8 mouse cellular contexts compared by ENCODE assay signal in genomic region chr4:55364374-55364773, GRCm38 (mm10). TPM values are rescaled to one million over a fixed set of nuclear protein-coding genes. Genes with fewer than 3 reads are reported as not detected.
A peak's percentile ranks its signal among the peaks of the same experiment; 100 is the strongest.
DNase-seq lines count a peak whose midpoint lies in the region; ATAC-seq and TF ChIP-seq lines count a peak whose summit lies in the region.

No protein-coding gene starts in this region.

- no peaks in the 10 kb centered on the region for H3K27me3 ChIP-seq in lung, postnatal 0 days (replicated peaks; ENCODE audit: insufficient read depth, low read length)
- H3K27me3 ChIP-seq in liver, adult 2 months (ENCODE audit: control insufficient read depth, insufficient read depth, low read length): no peaks in the 10 kb centered on the region

- 91% methylated on average over 4 of the region's 4 CpGs for WGBS in lung, postnatal 0 days
- 90% methylated on average over 4 of the region's 4 CpGs for WGBS in liver, adult 2 months

- H3K4me2 ChIP-seq in lung, postnatal 0 days (replicated peaks; ENCODE audit: low read depth, low read length): no peak overlapping the region

- no peaks in the 10 kb centered on the region for H3K9me3 ChIP-seq in lung, postnatal 0 days (ENCODE audit: low read length)

- H3K27ac ChIP-seq in lung, postnatal 0 days (ENCODE audit: low read length): no peak overlapping the region
- no peak overlapping the region for H3K27ac ChIP-seq in liver, adult 2 months (replicated peaks; ENCODE audit: insufficient read depth, low read depth, low read length)

- peaks cover 29% of the 10 kb centered on the region for H3K79me2 ChIP-seq in liver, adult 2 months (ENCODE audit: control insufficient read depth, insufficient read depth, low read length)

- peak; percentile 64 for TF ChIP-seq CTCF in lung, postnatal 0 days (IDR thresholded peaks at IDR 0.05)
- 0 out of 2 replicates have a peak, but pooled peaks have one; percentile 5 for TF ChIP-seq CTCF in liver, adult 2 months (IDR thresholded peaks at IDR 0.05; ENCODE audit: low read depth, low read length)

- TF ChIP-seq EP300 in lung, postnatal 0 days (IDR thresholded peaks at IDR 0.05): no peak

- H3K36me3 ChIP-seq in lung, postnatal 0 days (ENCODE audit: insufficient read depth, low read length): no peaks in the 10 kb centered on the region; the same call in 1 of the 2 replicates
- H3K36me3 ChIP-seq in liver, adult 2 months (ENCODE audit: control insufficient read depth, insufficient read depth, low read length): peaks cover 17% of the 10 kb centered on the region

- no peak for TF ChIP-seq POLR2A in liver, adult 2 months (IDR thresholded peaks at IDR 0.05; ENCODE audit: extremely low read depth, insufficient read depth, low read length)

- no peaks in the 10 kb centered on the region for H3K4me1 ChIP-seq in lung, postnatal 0 days (ENCODE audit: insufficient read depth, low read depth, low read length)
- peaks cover 5% of the 10 kb centered on the region; the same call in 1 of the 2 replicates for H3K4me1 ChIP-seq in liver, adult 2 months (ENCODE audit: control insufficient read depth, insufficient read depth, low read length)

- no peak for ATAC-seq in lung, postnatal 0 days

- H3K4me3 ChIP-seq in lung, postnatal 0 days (ENCODE audit: low read depth, low read length): no peak overlapping the region
- H3K4me3 ChIP-seq in liver, adult 2 months (ENCODE audit: insufficient read depth, low read depth, low read length): no peak overlapping the region

- DNase-seq in adrenal gland, postnatal 14 days: peak; percentile 59
- no peak for DNase-seq in adrenal gland, adult 18-20 months (ENCODE audit: low spot score in 2 of 2)
- no peak for DNase-seq in lung, postnatal 0 days (ENCODE audit: low spot score)
- DNase-seq in lung, adult 18-20 months: no peak
- DNase-seq in liver, adult 2 months (ENCODE audit: extremely low read depth, low read depth, low spot score): peak; percentile 52
- peak; percentile 67 for DNase-seq in thymus, postnatal 14 days
- DNase-seq in left cerebral cortex, adult 18-20 months (ENCODE audit: low spot score in 2 of 2): no peak
- no peak for DNase-seq in urinary bladder, adult 18-20 months (ENCODE audit: low spot score in 2 of 2)

- no peak overlapping the region for H3K9ac ChIP-seq in lung, postnatal 0 days (replicated peaks; ENCODE audit: low read depth)
- H3K9ac ChIP-seq in liver, adult 2 months (ENCODE audit: low read depth, low read length): no peak overlapping the region

RNA-seq across cellular contexts. Expression of gene Rad23b, which starts 14.5 kb away (rescaled TPM):
- total RNA-seq in adrenal gland, postnatal 14 days (2021): 128 and 132 TPM in 2 replicates
- 100 to 1,000 TPM; 128 to 142 TPM for total RNA-seq in adrenal gland, adult 18-20 months (2021)
- polyA plus RNA-seq in lung, postnatal 0 days (2015; fragmentation: Nextera tagmentation; extraction: Ambion mirVana): 42.7 and 46.5 TPM in 2 replicates
- total RNA-seq in liver, adult 2 months (2014; rRNA removed): 99.7 and 101 TPM in 2 replicates
- 250 and 257 TPM in 2 replicates for polyA plus RNA-seq in liver, adult 2 months (2012; rRNA removed)
- total RNA-seq in left cerebral cortex, adult 18-20 months (2021): 100 to 1,000 TPM; 196 to 198 TPM

Comparison
In these comparisons a context has a peak if more than half of its experiments do, and no peak if none do; other contexts are left out.
1. DNase-seq: peak in adrenal gland, postnatal 14 days (single experiment), liver, adult 2 months (single experiment) and thymus, postnatal 14 days (single experiment); none in adrenal gland, adult 18-20 months (0 of 2), lung, postnatal 0 days (single experiment), lung, adult 18-20 months (0 of 2), left cerebral cortex, adult 18-20 months (0 of 2) and urinary bladder, adult 18-20 months (0 of 2).